Mouse (Mus musculus): ENCODE data around the gene Ptgdr2.

Ptgdr2 gene

GRCm38 (mm10) chr19:10937110-10937563, at the start of gene Ptgdr2:
Gene Ptgdr2 (plus strand): TSS chr19:10937160.
- no peak for DNase-seq (ENCODE audit: low spot score in 2 of 2)

GRCm38 (mm10) chr19:10892201-10892600, 44.8 kb upstream of the Ptgdr2 start:
- DNase-seq (ENCODE audit: low spot score in 2 of 2) = no peak

GRCm38 (mm10) chr19:10895016-10895528, 41.9 kb upstream of the Ptgdr2 start, which contains the start of gene Prpf19:
Gene Prpf19 (plus strand): TSS chr19:10895231.
- peak; percentile 95 to 97 for DNase-seq (ENCODE audit: low spot score in 2 of 2)

- DNase-seq (ENCODE audit: low spot score in 2 of 2) = no peak
These were observed 41.3 kb upstream of the Ptgdr2 start for GRCm38 (mm10) chr19:10895708-10896107.

- no peak for DNase-seq (ENCODE audit: low spot score in 2 of 2)
These were observed 40.1 kb upstream of the Ptgdr2 start for GRCm38 (mm10) chr19:10896849-10897248.

GRCm38 (mm10) chr19:10897491-10897890, 39.5 kb upstream of the Ptgdr2 start:
- no peak for DNase-seq (ENCODE audit: low spot score in 2 of 2)

GRCm38 (mm10) chr19:10900315-10900714, 36.6 kb upstream of the Ptgdr2 start:
- DNase-seq (ENCODE audit: low spot score in 2 of 2) = no peak

- no peak for DNase-seq (ENCODE audit: low spot score in 2 of 2)
These were observed 35.9 kb upstream of the Ptgdr2 start for GRCm38 (mm10) chr19:10901046-10901445.

GRCm38 (mm10) chr19:10904512-10904911, 32.4 kb upstream of the Ptgdr2 start:
- DNase-seq (ENCODE audit: low spot score in 2 of 2) = no peak

GRCm38 (mm10) chr19:10904927-10905727, 31.8 kb upstream of the Ptgdr2 start:
- peak; percentile 70 to 72 for DNase-seq (ENCODE audit: low spot score in 2 of 2)

- DNase-seq (ENCODE audit: low spot score in 2 of 2) = no peak
These were observed 31.3 kb upstream of the Ptgdr2 start for GRCm38 (mm10) chr19:10905728-10906000.

GRCm38 (mm10) chr19:10907891-10908290, 29.1 kb upstream of the Ptgdr2 start:
- peak; percentile 42 to 66 for DNase-seq (ENCODE audit: low spot score in 2 of 2)

- no peak for DNase-seq (ENCODE audit: low spot score in 2 of 2)
These were observed 27.8 kb upstream of the Ptgdr2 start for GRCm38 (mm10) chr19:10909087-10909721.

GRCm38 (mm10) chr19:10914291-10914690, 22.7 kb upstream of the Ptgdr2 start:
- DNase-seq (ENCODE audit: low spot score in 2 of 2) = no peak

GRCm38 (mm10) chr19:10914870-10915269, 22.1 kb upstream of the Ptgdr2 start:
- no peak for DNase-seq (ENCODE audit: low spot score in 2 of 2)

GRCm38 (mm10) chr19:10916506-10916905, 20.5 kb upstream of the Ptgdr2 start:
- no peak for DNase-seq (ENCODE audit: low spot score in 2 of 2)

GRCm38 (mm10) chr19:10918321-10918991, 18.5 kb upstream of the Ptgdr2 start:
- DNase-seq (ENCODE audit: low spot score in 2 of 2) = no peak

GRCm38 (mm10) chr19:10920532-10920931, 16.4 kb upstream of the Ptgdr2 start, which contains the start of gene Zp1:
Gene Zp1 (minus strand): TSS chr19:10920632.
- DNase-seq (ENCODE audit: low spot score in 2 of 2) = no peak

GRCm38 (mm10) chr19:10921058-10921457, 15.9 kb upstream of the Ptgdr2 start:
- DNase-seq (ENCODE audit: low spot score in 2 of 2) = no peak

- DNase-seq (ENCODE audit: low spot score in 2 of 2) = no peak
These were observed 12.7 kb upstream of the Ptgdr2 start for GRCm38 (mm10) chr19:10924220-10924619.

- DNase-seq (ENCODE audit: low spot score in 2 of 2) = no peak
These were observed 10.8 kb upstream of the Ptgdr2 start for GRCm38 (mm10) chr19:10926123-10926621.

- no peak for DNase-seq (ENCODE audit: low spot score in 2 of 2)
These were observed 10.3 kb upstream of the Ptgdr2 start for GRCm38 (mm10) chr19:10926666-10927065.

All from urinary bladder, postnatal 4 days (tissue).